Mouse (Mus musculus) stomach, embryonic 14.5 days (tissue): Measurements from ENCODE around the gene Sec61b. TPM values are rescaled to one million over a fixed set of nuclear protein-coding genes. Genes with fewer than 3 reads are reported as not detected.

ENCODE experiments used
- ATAC-seq: fragments of 200-750 bp; cut with Nextera tagmentation; 2 replicates; pipeline ENCODE4 v1.8.0; 2017; ENCODE audit warnings: low read depth, moderate TSS enrichment; ENCODE audit not compliant: insufficient number of reproducible peaks, insufficient read depth, low FRiP score
- H3K27ac ChIP-seq: fragments of 300-500 bp; sonication (generic); 2 replicates; pipeline ENCODE4 v1.5.1; 2014; ENCODE audit warnings: mild to moderate bottlenecking, low read length, moderate library complexity, mixed read lengths
- H3K27me3 ChIP-seq: fragments of 300-500 bp; sonication (generic); 2 replicates; pipeline ENCODE4 v1.6.1; 2014; ENCODE audit warnings: low read length, control low read depth, mixed read lengths; ENCODE audit not compliant: control insufficient read depth, insufficient read depth
- H3K36me3 ChIP-seq: fragments of 300-500 bp; sonication (generic); 2 replicates; pipeline ENCODE4 v1.6.1; 2014; ENCODE audit warnings: mild to moderate bottlenecking, control low read depth, low read length, moderate library complexity, mixed read lengths; ENCODE audit not compliant: control insufficient read depth, insufficient read depth
- H3K4me1 ChIP-seq: fragments of 300-500 bp; sonication (generic); 2 replicates; pipeline ENCODE4 v1.6.1; 2014; ENCODE audit warnings: low read length, control low read depth, mixed read lengths; ENCODE audit not compliant: control insufficient read depth, insufficient read depth
- H3K4me2 ChIP-seq: fragments of 300-500 bp; sonication (generic); replicated peaks from 2 replicates; pipeline ENCODE4 v1.6.1; 2014; ENCODE audit warnings: low read depth, low read length, control low read depth
- H3K4me3 ChIP-seq: fragments of 300-500 bp; sonication (generic); 2 replicates; pipeline ENCODE4 v1.5.1; 2014; ENCODE audit warnings: low read depth, low read length, control low read depth
- H3K9ac ChIP-seq: fragments of 300-500 bp; sonication (generic); replicated peaks from 2 replicates; pipeline ENCODE4 v1.6.1; 2014; ENCODE audit warnings: low read depth, mild to moderate bottlenecking, control low read depth, low read length, moderate library complexity, mixed read lengths
- H3K9me3 ChIP-seq: fragments of 300-500 bp; sonication (generic); 2 replicates; pipeline ENCODE4 v1.6.1; 2016; ENCODE audit warnings: low read depth, low read length, control low read depth; ENCODE audit not compliant: control insufficient read depth
- WGBS: fragments of 180-500 bp; shearing (Covaris S2); extraction: QIAGEN DNeasy Blood & Tissue Kit; methylation state at CpG from one replicate; pipeline ENCODE4 v1.1.7; 2014; 5-methylcytosine and 5-hydroxymethylcytosine counted together
- polyA plus RNA-seq: library from polyadenylated mRNA; unstranded; fragments of >200 nt; fragmentation: Nextera tagmentation; extraction: Ambion mirVana; gene quantifications from 2 replicates; pipeline ENCODE4 v1.2.1, GENCODE M21; 2014

The Sec61b gene
- polyA plus RNA-seq, 1 experiment from 2014 or later = 409 TPM

DNA sequence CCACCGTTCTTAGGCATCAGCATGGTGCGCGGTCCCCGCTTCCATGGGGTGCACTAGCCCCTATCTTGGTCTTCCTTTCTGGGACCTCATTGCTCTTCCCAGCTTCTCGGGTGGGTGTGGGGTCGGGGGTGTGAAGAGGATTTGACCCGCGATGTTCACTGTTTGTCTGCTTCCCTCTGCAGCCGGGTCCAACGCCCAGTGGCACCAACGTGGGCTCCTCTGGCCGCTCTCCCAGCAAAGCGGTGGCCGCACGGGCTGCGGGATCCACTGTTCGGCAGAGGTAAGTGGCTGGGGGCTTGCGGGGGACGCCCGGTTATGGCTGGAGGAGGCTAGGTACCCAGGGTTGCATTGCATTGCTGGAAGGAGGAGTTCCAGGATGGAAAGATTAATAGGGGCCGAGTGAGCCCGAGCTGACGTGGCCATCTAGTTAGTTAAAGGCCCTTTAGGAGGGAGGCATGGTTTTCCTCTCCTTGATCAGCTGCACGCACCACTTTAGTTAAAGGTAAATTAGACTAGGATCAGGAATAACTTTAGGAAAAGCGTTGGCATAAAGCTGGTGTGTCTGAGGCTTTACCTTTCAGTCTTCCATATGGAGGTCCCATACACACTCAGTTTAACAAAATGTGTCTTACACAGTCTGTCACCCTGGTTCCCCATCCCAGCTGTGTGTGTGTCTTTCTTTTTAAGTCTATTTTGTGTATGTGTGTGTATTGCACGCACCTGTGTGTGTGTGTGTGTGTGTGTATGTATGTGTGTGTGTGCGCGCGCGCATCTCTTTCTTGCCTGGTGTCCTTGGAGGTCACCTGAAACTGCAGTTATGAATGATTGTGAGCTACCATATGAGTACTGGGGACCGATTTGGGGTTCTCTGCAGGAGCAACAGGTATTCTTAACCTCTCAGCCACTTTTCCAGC, 529 bp downstream of the Sec61b start:
- peak overlapping the region; percentile 78 for H3K4me3 ChIP-seq
- 12% methylated on average over 31 of the region's 31 CpGs for WGBS
- H3K4me2 ChIP-seq = peak overlapping the region; percentile 64
- peaks cover 17% of the 10 kb centered on the region; the same call in 1 of the 2 replicates for H3K4me1 ChIP-seq
- H3K27ac ChIP-seq = peak overlapping the region; percentile 95; the same call in 1 of the 2 replicates
- no peaks in the 10 kb centered on the region for H3K9me3 ChIP-seq
- H3K27me3 ChIP-seq = no peaks in the 10 kb centered on the region
- H3K9ac ChIP-seq = peak overlapping the region; percentile 79
- 0 out of 2 replicates have a peak, but pooled peaks have one; percentile 5 for ATAC-seq
- peaks cover 37% of the 10 kb centered on the region for H3K36me3 ChIP-seq

- peaks cover 37% of the 10 kb centered on the region for H3K36me3 ChIP-seq
- no peak for ATAC-seq
- 93% methylated on average over 6 of the region's 6 CpGs for WGBS
- H3K9me3 ChIP-seq = no peaks in the 10 kb centered on the region
- no peak overlapping the region for H3K4me2 ChIP-seq
- no peak overlapping the region for H3K27ac ChIP-seq
- no peak overlapping the region for H3K9ac ChIP-seq
- H3K4me1 ChIP-seq = peaks cover 17% of the 10 kb centered on the region; the same call in 1 of the 2 replicates
- no peak overlapping the region for H3K4me3 ChIP-seq
- H3K27me3 ChIP-seq = no peaks in the 10 kb centered on the region
Measured at GRCm38 (mm10) chr4:47477539-47477938, 3.1 kb downstream of the Sec61b start.

GRCm38 (mm10) chr4:47480095-47480494, 5.6 kb downstream of the Sec61b start:
- H3K9ac ChIP-seq = no peak overlapping the region
- H3K9me3 ChIP-seq = no peaks in the 10 kb centered on the region
- H3K4me1 ChIP-seq = peaks cover 8% of the 10 kb centered on the region; the same call in 1 of the 2 replicates
- no peak overlapping the region for H3K4me3 ChIP-seq
- H3K4me2 ChIP-seq = no peak overlapping the region
- WGBS = 94% methylated on average over 13 of the region's 13 CpGs
- H3K36me3 ChIP-seq = peaks cover 50% of the 10 kb centered on the region
- H3K27me3 ChIP-seq = no peaks in the 10 kb centered on the region
- no peak for ATAC-seq
- no peak overlapping the region for H3K27ac ChIP-seq

GRCm38 (mm10) chr4:47480576-47480975, 6.1 kb downstream of the Sec61b start:
- no peaks in the 10 kb centered on the region for H3K9me3 ChIP-seq
- no peaks in the 10 kb centered on the region for H3K27me3 ChIP-seq
- WGBS = 92% methylated on average over 9 of the region's 9 CpGs
- no peak for ATAC-seq
- H3K4me2 ChIP-seq = no peak overlapping the region
- H3K27ac ChIP-seq = no peak overlapping the region
- H3K4me1 ChIP-seq = peaks cover 4% of the 10 kb centered on the region; the same call in 1 of the 2 replicates
- H3K36me3 ChIP-seq = peaks cover 50% of the 10 kb centered on the region
- no peak overlapping the region for H3K4me3 ChIP-seq
- H3K9ac ChIP-seq = no peak overlapping the region

DNA sequence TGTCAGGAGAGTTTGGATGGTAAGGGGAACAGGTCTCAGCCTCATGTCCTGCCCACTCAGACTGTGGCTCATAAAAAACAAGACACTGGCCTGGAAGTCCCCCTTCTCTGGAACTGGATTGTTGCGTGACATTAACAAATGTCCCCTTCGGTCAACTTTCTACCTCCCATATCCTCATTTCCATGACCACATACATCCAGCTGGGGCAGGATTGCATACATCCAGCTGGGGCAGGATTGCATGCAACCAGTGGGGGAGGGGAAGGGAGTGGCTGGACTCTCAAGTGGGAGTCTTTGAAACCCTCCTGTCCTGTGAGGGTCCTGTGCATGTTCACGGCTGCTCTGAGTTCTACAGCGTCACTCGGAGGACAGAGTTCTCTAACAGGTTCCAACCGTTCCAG, 16.8 kb downstream of the Sec61b start:
- H3K4me3 ChIP-seq = no peak overlapping the region
- no peak overlapping the region for H3K4me2 ChIP-seq
- no peak overlapping the region for H3K27ac ChIP-seq
- no peaks in the 10 kb centered on the region for H3K36me3 ChIP-seq
- no peak overlapping the region for H3K9ac ChIP-seq
- no peaks in the 10 kb centered on the region for H3K27me3 ChIP-seq
- WGBS = 77% methylated on average over 6 of the region's 6 CpGs
- H3K4me1 ChIP-seq = no peaks in the 10 kb centered on the region
- H3K9me3 ChIP-seq = no peaks in the 10 kb centered on the region
- no peak for ATAC-seq

- WGBS = 50% methylated on average over 12 of the region's 12 CpGs
- Histone ChIP-seq H3K4me1 (no peaks in the 10 kb centered on the region), H3K9ac (no peak overlapping the region), H3K4me3 (no peak overlapping the region), H3K4me2 (no peak overlapping the region), H3K27ac (no peak overlapping the region), H3K27me3 (no peaks in the 10 kb centered on the region), H3K36me3 (no peaks in the 10 kb centered on the region), H3K9me3 (no peaks in the 10 kb centered on the region)
- no peak for ATAC-seq
Measured at GRCm38 (mm10) chr4:47492311-47493086, 18.0 kb downstream of the Sec61b start.

GRCm38 (mm10) chr4:47493456-47493855, 19.0 kb downstream of the Sec61b start:
- no peak for ATAC-seq
- H3K9me3 ChIP-seq = no peaks in the 10 kb centered on the region

DNA sequence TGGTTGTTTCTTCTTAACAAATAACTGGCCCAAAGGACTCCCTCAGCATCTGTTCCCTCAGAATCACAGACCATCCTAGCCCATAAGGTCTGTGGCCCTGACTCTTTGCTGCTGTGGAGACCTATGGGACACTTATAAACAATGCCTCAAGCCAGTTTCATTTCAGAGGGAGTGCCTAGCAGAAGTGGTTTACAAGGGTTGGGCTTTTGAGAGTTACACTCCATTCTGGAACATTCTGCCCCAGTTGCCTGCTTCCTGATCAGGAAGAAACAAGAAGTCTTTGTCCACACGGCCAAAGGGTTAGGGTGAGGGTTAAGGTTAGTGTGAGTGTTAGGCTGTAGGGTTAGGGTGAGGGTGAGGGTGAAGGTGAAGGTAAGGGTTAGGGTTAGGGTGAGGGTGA, 19.7 kb downstream of the Sec61b start:
- Histone ChIP-seq H3K27ac (no peak overlapping the region), H3K27me3 (no peaks in the 10 kb centered on the region), H3K9ac (no peak overlapping the region), H3K36me3 (no peaks in the 10 kb centered on the region), H3K4me1 (no peaks in the 10 kb centered on the region), H3K9me3 (no peaks in the 10 kb centered on the region), H3K4me3 (no peak overlapping the region), H3K4me2 (no peak overlapping the region)
- ATAC-seq = no peak
- WGBS = 64% methylated on average over 1 of the region's 1 CpGs

More at GRCm38 (mm10) chr4:47493456-47493855, 19.0 kb downstream of the Sec61b start:
- WGBS = 72% methylated on average over 8 of the region's 8 CpGs
- H3K9ac ChIP-seq = no peak overlapping the region
- H3K4me2 ChIP-seq = no peak overlapping the region
- H3K4me1 ChIP-seq = no peaks in the 10 kb centered on the region
- no peak overlapping the region for H3K4me3 ChIP-seq
- H3K27me3 ChIP-seq = no peaks in the 10 kb centered on the region
- no peaks in the 10 kb centered on the region for H3K36me3 ChIP-seq
- no peak overlapping the region for H3K27ac ChIP-seq
